Mouse (Mus musculus) CH12.LX (cell line): ENCODE measurements at regions not wholly inside any gene's neighbourhood (a gene's known extent, or its start where the extent isn't known, plus 50 kb on each side); places are given as distances from the start of the nearest gene placed in this dataset.

Experiments
- DNase-seq: peaks from one replicate; pipeline ENCODE4 v3.0.0-alpha.2; 2013; ENCODE audit errors: extremely low read depth
- H3K27ac ChIP-seq: 2 replicates; pipeline ENCODE4 v1.5.1; 2012; ENCODE audit warnings: low read depth, mild to moderate bottlenecking, control low read depth, moderate library complexity; ENCODE audit not compliant: insufficient read depth
- H3K27me3 ChIP-seq: replicated peaks from 2 replicates; pipeline ENCODE3; 2012; ENCODE audit warnings: inconsistent platforms
- H3K36me3 ChIP-seq, 2 experiments: replicated peaks in 1 of 2; 2 replicates each; pipeline versions ENCODE3 to v1.6.1; 2012; ENCODE audit warnings: inconsistent platforms in 1 of 2, low read length in 1 of 2, mild to moderate bottlenecking in 1 of 2, mixed read lengths in 1 of 2, moderate library complexity in 1 of 2; ENCODE audit not compliant: control insufficient read depth in 1 of 2, insufficient read depth in 1 of 2
- H3K4me1 ChIP-seq, 2 experiments: 2 replicates each; pipeline ENCODE4 v1.6.1; 2012; ENCODE audit warnings: inconsistent platforms in 1 of 2, moderate library complexity in 1 of 2; ENCODE audit not compliant: insufficient read depth in 2 of 2, control insufficient read depth in 1 of 2
- H3K4me2 ChIP-seq: 2 replicates; pipeline ENCODE4 v1.6.1; 2012; ENCODE audit warnings: low read depth, mild to moderate bottlenecking, control low read depth; ENCODE audit not compliant: poor library complexity, insufficient read depth, severe bottlenecking
- H3K4me3 ChIP-seq, 3 experiments: fragments of 150-350 bp in 1 of 3; sonication (generic) in 1 of 3; replicated peaks in 1 of 3; 2 replicates each; pipeline versions ENCODE3 to v1.5.1; 2011 to 2012; ENCODE audit warnings: low read depth in 2 of 3, low read length in 2 of 3, mild to moderate bottlenecking in 2 of 3, moderate library complexity in 2 of 3, control low read depth in 1 of 3, improper control_type of control experiment in 1 of 3, inconsistent platforms in 1 of 3, mixed read lengths in 1 of 3; ENCODE audit not compliant: poor library complexity in 1 of 3
- H3K79me2 ChIP-seq: replicated peaks from 2 replicates; pipeline ENCODE4 v1.6.1; 2012; ENCODE audit warnings: mild to moderate bottlenecking, moderate library complexity; ENCODE audit not compliant: control insufficient read depth, poor library complexity, insufficient read depth, severe bottlenecking; ENCODE audit errors: extremely low read depth
- H3K9ac ChIP-seq: 2 replicates; pipeline ENCODE4 v1.6.1; 2012; ENCODE audit warnings: low read depth, mild to moderate bottlenecking, control low read depth, moderate library complexity; ENCODE audit not compliant: insufficient read depth
- H3K9me3 ChIP-seq: replicated peaks from 2 replicates; pipeline ENCODE3; 2012; ENCODE audit warnings: low read length, inconsistent platforms, mixed read lengths
- CHD1 ChIP-seq: IDR thresholded peaks from 2 replicates; pipeline ENCODE4 v1.6.1; 2012; ENCODE audit warnings: low read depth, low read length, improper control_type of control experiment, inconsistent platforms
- CTCF ChIP-seq, 2 experiments: IDR thresholded peaks in 1 of 2; conservative IDR thresholded peaks in 1 of 2; 2 replicates each; pipeline ENCODE4 v1.5.1; 2011 to 2012; ENCODE audit warnings: low read depth in 2 of 2, low read length in 2 of 2, improper control_type of control experiment in 1 of 2, inconsistent platforms in 1 of 2, mild to moderate bottlenecking in 1 of 2, moderate library complexity in 1 of 2
- E2F4 ChIP-seq: IDR thresholded peaks from 2 replicates; pipeline ENCODE4 v1.6.1; 2011; ENCODE audit warnings: low read depth, low read length, improper control_type of control experiment; ENCODE audit not compliant: insufficient replicate concordance
- ELF1 ChIP-seq: IDR thresholded peaks from 2 replicates; pipeline ENCODE4 v1.6.1; 2014; ENCODE audit warnings: low read depth, mild to moderate bottlenecking, inconsistent platforms, low read length, improper control_type of control experiment
- EP300 ChIP-seq: IDR thresholded peaks from 2 replicates; pipeline ENCODE4 v1.6.1; 2011; ENCODE audit warnings: low read length, improper control_type of control experiment
- ETS1 ChIP-seq: conservative IDR thresholded peaks from 2 replicates; pipeline ENCODE4 v1.6.1; 2012; ENCODE audit warnings: low read depth, mild to moderate bottlenecking, inconsistent platforms, low read length, improper control_type of control experiment, moderate library complexity
- IRF4 ChIP-seq: IDR thresholded peaks from 2 replicates; pipeline ENCODE4 v1.6.1; 2014; ENCODE audit warnings: low read depth, mild to moderate bottlenecking, inconsistent platforms, low read length, improper control_type of control experiment
- JUN ChIP-seq: IDR thresholded peaks from 2 replicates; pipeline ENCODE4 v1.6.1; 2011; ENCODE audit warnings: low read depth, mild to moderate bottlenecking, low read length, improper control_type of control experiment, moderate library complexity; ENCODE audit not compliant: insufficient read depth
- KAT2A ChIP-seq: IDR thresholded peaks from 2 replicates; pipeline ENCODE4 v1.6.1; 2012; ENCODE audit warnings: low read length, improper control_type of control experiment, inconsistent platforms; ENCODE audit not compliant: insufficient replicate concordance
- MAFK ChIP-seq: IDR thresholded peaks from 2 replicates; pipeline ENCODE4 v1.6.1; 2011; ENCODE audit warnings: low read length, improper control_type of control experiment; ENCODE audit not compliant: insufficient replicate concordance
- MAX ChIP-seq: IDR thresholded peaks from 2 replicates; pipeline ENCODE4 v1.6.1; 2011; ENCODE audit warnings: low read length, improper control_type of control experiment
- MYC ChIP-seq: IDR thresholded peaks from 2 replicates; pipeline ENCODE4 v1.6.1; 2011; ENCODE audit warnings: low read depth, mild to moderate bottlenecking, improper control_type of control experiment, low read length
- NRF1 ChIP-seq: IDR thresholded peaks from 2 replicates; pipeline ENCODE4 v1.6.1; 2014; ENCODE audit warnings: low read depth, mild to moderate bottlenecking, inconsistent platforms, low read length, improper control_type of control experiment, moderate library complexity
- PAX5 ChIP-seq: IDR thresholded peaks from 2 replicates; pipeline ENCODE4 v1.6.1; 2012; ENCODE audit warnings: low read length, inconsistent platforms, mixed read lengths
- POLR2AphosphoS2 ChIP-seq: IDR thresholded peaks from 2 replicates; pipeline ENCODE4 v1.6.1; 2011; ENCODE audit warnings: low read depth, low read length, improper control_type of control experiment
- RAD21 ChIP-seq: IDR thresholded peaks from 2 replicates; pipeline ENCODE4 v1.6.1; 2011; ENCODE audit warnings: low read depth, mild to moderate bottlenecking, low read length, improper control_type of control experiment, moderate library complexity
- TCF12 ChIP-seq: IDR thresholded peaks from 2 replicates; pipeline ENCODE4 v1.6.1; 2014; ENCODE audit warnings: low read depth, mild to moderate bottlenecking, inconsistent platforms, low read length, improper control_type of control experiment
- USF1 ChIP-seq: IDR thresholded peaks from 2 replicates; pipeline ENCODE4 v1.6.1; 2014; ENCODE audit warnings: low read depth, mild to moderate bottlenecking, inconsistent platforms, low read length, improper control_type of control experiment
- USF2 ChIP-seq: conservative IDR thresholded peaks from 2 replicates; pipeline ENCODE4 v1.6.1; 2011; ENCODE audit warnings: low read depth, low read length, improper control_type of control experiment
- ZKSCAN1 ChIP-seq: IDR thresholded peaks from 2 replicates; pipeline ENCODE4 v1.6.1; 2012; ENCODE audit warnings: low read depth, inconsistent platforms, low read length, improper control_type of control experiment, borderline replicate concordance
- ZMIZ1 ChIP-seq: IDR thresholded peaks from 2 replicates; pipeline ENCODE4 v1.6.1; 2012; ENCODE audit warnings: low read depth, mild to moderate bottlenecking, inconsistent platforms, low read length, improper control_type of control experiment
- ZNF384 ChIP-seq: IDR thresholded peaks from 2 replicates; pipeline ENCODE4 v1.6.1; 2012; ENCODE audit warnings: low read depth, low read length, improper control_type of control experiment, inconsistent platforms
- dilution Hi-C: fragments of 300-500 bp; cut with MboI; formaldehyde crosslinking; loops from 2 replicates; pipeline ENCODE4 v1.14.3; 2020; ENCODE audit warnings: low sequenced_read_pairs; ENCODE audit not compliant: extremely low pct_unique_long_range_greater_than_20kb, extremely low pct_ligation_motif_present
- in situ Hi-C: fragments of 300-500 bp; cut with MboI; formaldehyde crosslinking; loops from 3 replicates; pipeline ENCODE4 v1.14.3; 2019; ENCODE audit warnings: low sequenced_read_pairs, low pct_ligation_motif_present, low pct_unique_long_range_greater_than_20kb, mixed read lengths

GRCm38 (mm10) chr1:190264501-190264900 is 94.0 kb upstream of the Prox1 start:
- Histone ChIP-seq H3K36me3 (no peaks in the 10 kb centered on the region), H3K27me3 (peaks cover 75% of the 10 kb centered on the region), H3K4me3 (no peak overlapping the region), H3K27ac (no peak overlapping the region), H3K9ac (no peak overlapping the region), H3K79me2 (no peaks in the 10 kb centered on the region), H3K9me3 (peaks cover 2% of the 10 kb centered on the region), H3K4me1 (no peaks in the 10 kb centered on the region), H3K4me2 (no peak overlapping the region)
- dilution Hi-C loops (no loop called here), in situ Hi-C loops (no loop called here)
- no peak for TF ChIP-seq E2F4
- no peak for TF ChIP-seq MYC
- TF ChIP-seq RAD21, result no peak
- TF ChIP-seq ZNF384, result no peak
- TF ChIP-seq MAX, result no peak
- TF ChIP-seq TCF12, result no peak
- TF ChIP-seq CHD1, result no peak
- no peak for TF ChIP-seq MAFK
- no peak for TF ChIP-seq CTCF (conservative IDR thresholded peaks at IDR 0.05 in 1 of 2, IDR thresholded peaks at IDR 0.05 in 1 of 2; ENCODE audit: low read depth in 2 of 2, low read length in 2 of 2)
- DNase-seq, result no peak

- no peak for DNase-seq
- H3K4me1 ChIP-seq, result no peaks in the 10 kb centered on the region
- no peak overlapping the region for H3K4me3 ChIP-seq
- no peaks in the 10 kb centered on the region for H3K36me3 ChIP-seq
- dilution Hi-C loops, result no loop called here
- peaks cover 78% of the 10 kb centered on the region for H3K27me3 ChIP-seq
- H3K9me3 ChIP-seq, result peaks cover 2% of the 10 kb centered on the region
- no peak for TF ChIP-seq ZMIZ1
- no peak for TF ChIP-seq JUN
- no peak for TF ChIP-seq USF1
- TF ChIP-seq MYC, result no peak
- no peak for TF ChIP-seq ETS1
- no peak for TF ChIP-seq USF2
- no peak for TF ChIP-seq ELF1
- TF ChIP-seq ZKSCAN1, result no peak
- TF ChIP-seq ZNF384, result no peak
- TF ChIP-seq MAFK, result no peak
- no peak for TF ChIP-seq E2F4
- TF ChIP-seq POLR2AphosphoS2, result no peak
- no peak for TF ChIP-seq MAX
- no peak for TF ChIP-seq EP300
- no peak for TF ChIP-seq NRF1
- no peak for TF ChIP-seq KAT2A
- TF ChIP-seq IRF4, result no peak
- no peak for TF ChIP-seq CTCF (conservative IDR thresholded peaks at IDR 0.05 in 1 of 2, IDR thresholded peaks at IDR 0.05 in 1 of 2; ENCODE audit: low read depth in 2 of 2, low read length in 2 of 2)
- no peak for TF ChIP-seq RAD21
- no peak for TF ChIP-seq PAX5
- no peak overlapping the region for H3K4me2 ChIP-seq
- in situ Hi-C loops, result no loop called here
- H3K9ac ChIP-seq, result no peak overlapping the region
- no peak overlapping the region for H3K27ac ChIP-seq
- H3K79me2 ChIP-seq, result no peaks in the 10 kb centered on the region
Observed at GRCm38 (mm10) chr1:190263620-190264019, 93.1 kb upstream of the Prox1 start.
